Mouse (Mus musculus) R1 (cell line): ENCODE measurements around the gene Otud7b.
"Not testable (repeated sequence)": the region's sequence is repeated elsewhere in the genome, so short reads cannot be mapped to it uniquely, and the experiment has no call there.

Source experiments
- DNase-seq: peaks from one replicate; pipeline ENCODE4 v3.0.0-alpha.2; 2018; ENCODE audit warnings: low read depth, low spot score

Gene Otud7b

DNA sequence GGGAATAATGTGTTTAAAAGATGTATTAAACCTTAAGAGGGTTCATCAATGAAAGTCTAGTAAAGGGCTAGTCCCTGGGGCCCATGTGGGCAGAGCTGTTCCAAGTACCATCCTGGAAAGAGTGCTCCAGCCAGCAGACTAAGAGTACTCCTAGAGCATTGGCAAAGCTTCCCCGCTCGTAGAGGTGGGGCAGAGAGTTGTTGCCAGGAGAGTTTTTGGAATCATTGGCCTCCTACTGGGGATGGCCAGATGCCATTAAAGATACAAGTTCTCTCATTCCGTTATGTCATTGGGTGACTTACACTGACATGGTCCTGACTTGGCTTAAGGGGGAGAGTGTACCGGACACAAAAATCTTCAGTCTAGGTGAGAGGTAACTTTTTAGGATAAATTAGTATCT, 75.2 kb downstream of the Otud7b start:
- no peak for DNase-seq

DNA sequence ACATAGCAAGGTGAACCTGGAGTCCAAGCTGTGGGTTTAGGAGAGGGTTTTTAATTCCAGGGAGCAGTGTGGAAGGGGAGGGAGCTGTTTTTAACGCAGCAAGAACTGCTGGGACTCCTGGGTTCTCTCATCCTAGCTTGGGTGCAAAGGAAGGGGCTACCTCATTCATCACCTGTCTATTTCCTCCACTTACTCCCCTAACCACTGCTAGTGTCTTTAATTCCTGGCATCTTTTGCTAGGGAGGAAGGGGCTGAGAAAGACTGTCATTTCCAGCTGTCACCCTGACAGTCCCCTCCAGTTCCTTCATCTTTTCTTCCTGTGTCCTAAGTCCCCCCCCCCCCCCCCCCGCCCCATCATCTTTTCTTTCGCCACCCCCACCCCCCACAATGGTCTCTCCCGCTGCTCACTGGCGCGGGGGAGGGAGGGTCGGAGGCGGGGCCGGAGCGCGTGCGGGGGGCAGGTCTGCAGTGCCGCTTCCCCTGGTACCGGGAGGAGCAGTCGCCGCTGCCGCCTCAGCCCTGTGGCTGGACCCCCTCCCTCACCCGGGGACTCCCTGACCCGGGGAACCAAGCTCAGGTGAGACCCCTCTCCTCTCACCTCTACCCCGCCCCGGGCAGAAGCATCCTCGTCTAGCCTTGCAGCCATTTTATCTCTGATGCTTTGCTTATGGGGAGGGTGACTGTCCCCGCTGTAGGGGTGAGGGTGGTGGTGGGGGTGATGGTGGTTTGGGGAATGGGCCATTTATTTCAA, 76.6 kb downstream of the Otud7b start, which contains the start of gene Sv2a:
TSS of gene Sv2a (plus strand) at position 425 of the 751 bp plus-strand sequence.
- DNase-seq: peak; percentile 40

DNA sequence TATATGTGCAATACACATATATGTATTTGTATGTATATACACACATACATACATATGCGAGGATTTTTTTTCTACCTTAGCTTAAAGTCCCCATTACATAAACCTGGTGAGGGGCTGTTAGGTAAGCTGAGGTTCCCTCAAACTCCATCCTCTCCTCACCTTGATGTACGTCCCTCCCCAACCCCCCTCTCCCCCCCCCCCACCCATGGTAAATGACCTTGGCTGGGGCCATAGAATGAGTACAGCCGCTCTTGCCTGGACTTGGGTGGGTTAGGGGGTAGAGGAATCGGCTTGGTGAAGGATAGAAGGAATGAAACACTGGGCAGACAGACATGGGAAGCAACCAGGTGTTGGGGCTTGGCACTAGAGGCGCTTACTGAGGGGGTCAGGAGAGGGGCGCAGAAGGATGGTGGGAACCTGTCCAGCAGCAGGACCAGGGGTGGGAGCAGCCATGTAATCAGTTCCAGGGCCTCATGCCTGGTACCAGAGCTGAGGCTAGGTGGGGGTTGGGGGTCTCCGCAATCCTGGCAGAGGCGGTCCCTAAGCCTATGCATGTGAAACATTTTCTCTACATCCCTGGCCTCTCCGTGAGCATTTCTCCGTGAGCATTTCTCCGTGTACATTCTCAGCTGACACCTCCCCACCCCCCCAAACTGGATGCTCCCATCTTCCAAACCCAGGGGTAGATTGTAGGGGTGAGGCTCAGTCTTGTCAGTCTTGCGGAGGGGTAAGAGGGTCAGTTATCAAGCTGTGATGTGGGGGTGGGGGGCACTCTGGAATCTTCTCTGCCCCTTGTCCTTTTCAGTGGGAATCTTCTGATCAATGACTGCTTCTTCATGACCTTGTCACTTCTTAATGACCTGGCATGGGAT, 77.4 kb downstream of the Otud7b start:
- no peak for DNase-seq

DNA sequence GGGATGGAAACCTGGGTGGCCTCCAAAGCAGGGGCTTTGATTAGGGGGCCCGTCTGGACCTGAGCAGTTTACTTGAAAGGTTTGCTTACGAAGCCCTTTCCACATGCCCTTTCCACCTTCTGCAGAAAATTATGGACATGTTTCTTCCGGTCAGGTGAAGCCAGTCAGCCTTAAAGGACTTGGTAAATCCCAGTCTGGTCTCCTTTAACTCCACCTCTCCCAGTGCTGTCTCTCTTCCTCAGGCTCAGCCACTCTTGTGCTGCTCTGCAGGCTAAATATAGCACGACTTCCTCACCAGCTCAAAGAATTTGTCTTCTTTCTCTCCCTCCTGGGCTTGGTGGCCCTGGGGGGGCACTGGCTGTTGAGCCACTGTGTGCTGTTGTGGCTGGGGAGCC, 78.1 kb downstream of the Otud7b start:
- no peak for DNase-seq

DNA sequence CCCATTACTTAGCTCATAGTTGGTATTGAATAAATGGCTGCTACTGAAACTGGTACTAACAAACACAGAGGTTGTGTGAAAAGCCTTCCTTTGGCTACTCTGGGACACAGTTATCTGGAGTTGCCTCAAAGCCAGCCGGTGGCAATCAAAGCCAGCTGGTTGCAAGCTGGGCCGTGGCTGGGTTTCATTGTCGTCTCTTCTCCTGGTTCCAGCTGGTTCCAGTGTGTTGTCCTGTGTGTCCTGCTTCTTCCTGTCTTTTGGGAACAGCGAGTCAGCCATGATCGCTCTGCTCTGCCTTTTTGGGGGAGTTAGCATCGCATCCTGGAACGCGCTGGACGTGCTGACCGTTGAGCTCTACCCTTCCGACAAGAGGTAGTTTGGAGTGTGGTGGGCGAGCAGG, 88.7 kb downstream of the Otud7b start:
- DNase-seq: no peak

DNA sequence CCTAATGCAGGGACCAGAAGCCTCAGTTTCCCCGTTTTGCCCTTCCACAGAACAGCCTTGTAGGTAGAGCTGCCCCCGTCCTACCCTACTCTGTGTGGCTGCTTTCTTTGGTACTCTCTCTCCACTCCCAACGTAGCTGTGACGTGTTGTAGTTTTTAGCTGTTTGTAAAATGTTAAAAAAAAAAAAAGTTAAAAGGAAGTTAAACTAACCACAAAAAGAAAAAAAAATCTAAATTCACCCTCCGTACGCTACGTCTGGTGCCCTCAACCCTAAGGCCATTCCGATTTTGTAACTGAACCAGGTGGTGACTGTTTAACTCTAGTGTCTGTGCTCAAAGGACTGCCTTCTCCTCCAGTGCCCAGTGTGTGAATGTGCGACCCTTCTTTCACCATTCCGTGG, 90.6 kb downstream of the Otud7b start:
- DNase-seq: no peak

DNA sequence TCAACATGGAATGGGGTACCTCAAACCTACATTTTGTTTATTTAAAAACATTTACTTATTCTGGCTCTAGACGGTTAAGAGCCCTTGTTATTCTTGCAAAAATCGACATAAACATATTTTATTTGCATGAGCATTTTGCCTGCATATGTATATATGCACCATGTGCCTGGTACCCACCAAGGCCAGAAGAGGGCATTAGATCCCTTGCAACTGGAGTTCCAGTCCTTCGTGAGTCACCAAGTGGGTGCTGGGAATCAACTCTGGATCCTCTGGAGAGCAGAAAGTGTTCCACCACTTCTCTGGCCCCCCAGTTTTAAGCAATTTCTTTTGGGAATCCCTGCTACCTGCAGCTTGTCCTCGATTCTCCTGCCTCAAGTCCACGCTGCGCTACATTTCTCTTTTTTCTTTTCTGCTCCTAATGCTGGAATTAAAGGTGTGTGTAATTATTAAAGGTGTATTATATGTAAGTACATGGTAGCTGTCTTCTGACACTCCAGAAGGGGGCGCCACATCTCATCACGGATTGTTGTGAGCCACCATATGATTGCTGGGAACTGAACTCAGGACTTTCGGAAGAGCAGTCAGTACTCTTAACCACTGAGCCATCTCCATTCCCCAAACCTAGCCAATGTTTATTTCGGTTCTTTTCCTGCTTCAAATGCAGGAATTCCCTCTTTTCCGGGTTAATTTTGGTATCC, 91.4 kb downstream of the Otud7b start:
- no peak for DNase-seq

DNA sequence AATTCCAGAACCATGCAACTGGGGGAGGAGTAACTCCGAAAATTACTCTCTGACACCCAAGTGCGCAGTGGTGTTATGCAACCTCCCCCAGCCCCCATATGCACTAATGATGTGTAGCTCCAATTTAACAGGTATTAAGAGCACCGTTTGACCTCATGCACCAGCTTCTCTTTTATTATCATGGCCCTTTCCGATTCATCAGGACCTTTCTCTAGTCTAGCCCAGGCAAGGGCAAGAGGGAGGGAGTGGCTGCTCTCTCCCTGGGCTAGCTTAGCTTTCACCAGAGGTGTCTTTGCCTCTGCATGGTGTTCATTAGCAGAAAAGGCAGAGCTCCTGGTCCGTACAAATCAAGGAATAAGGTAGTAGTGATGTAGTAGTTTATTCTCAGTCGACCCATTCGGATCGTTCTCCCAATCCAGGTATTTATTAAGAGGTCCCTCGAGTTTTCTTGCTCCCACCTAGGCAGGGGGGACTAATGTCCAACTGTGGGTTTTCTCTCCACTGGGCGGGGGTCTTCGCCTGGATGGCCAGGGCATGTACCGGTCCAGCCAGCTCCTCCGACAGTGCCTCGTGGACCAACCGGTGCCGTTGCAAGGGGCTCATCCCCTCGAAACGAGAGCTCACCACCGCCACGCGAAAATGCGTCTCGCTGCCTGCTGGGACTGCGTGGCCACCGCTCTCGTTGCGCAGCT, 92.3 kb downstream of the Otud7b start:
- peak; percentile 44 for DNase-seq

DNA sequence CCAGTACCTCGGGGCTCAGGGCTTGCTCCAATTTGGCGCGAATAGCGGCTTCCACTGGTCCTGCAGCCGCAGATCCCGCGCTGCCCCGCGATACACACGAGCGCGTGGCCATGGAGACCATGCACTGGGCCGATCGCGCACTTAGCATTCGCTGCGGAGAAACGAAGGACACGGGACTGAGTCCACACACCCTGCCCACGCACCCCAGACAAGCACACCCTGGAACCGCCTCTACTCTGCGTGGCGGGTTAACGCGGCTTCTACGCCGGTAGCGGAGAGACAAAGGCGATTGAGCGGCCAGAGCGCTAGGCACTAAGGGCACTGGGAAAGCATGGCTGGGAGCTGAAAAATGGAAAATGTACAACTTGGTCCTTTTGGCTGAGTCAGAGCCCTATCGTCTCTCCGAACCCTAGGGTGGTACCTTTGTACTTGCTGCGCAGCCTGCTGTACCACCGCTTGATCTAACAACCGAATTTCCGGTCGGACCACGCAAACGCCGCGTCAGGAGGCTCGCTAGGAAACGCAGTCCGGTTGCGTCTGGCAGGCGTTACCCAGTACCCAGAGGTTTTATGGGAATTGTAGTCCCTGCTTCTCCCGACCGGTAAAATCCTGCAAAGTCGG, 92.9 kb downstream of the Otud7b start:
- DNase-seq: peak; percentile 94

DNA sequence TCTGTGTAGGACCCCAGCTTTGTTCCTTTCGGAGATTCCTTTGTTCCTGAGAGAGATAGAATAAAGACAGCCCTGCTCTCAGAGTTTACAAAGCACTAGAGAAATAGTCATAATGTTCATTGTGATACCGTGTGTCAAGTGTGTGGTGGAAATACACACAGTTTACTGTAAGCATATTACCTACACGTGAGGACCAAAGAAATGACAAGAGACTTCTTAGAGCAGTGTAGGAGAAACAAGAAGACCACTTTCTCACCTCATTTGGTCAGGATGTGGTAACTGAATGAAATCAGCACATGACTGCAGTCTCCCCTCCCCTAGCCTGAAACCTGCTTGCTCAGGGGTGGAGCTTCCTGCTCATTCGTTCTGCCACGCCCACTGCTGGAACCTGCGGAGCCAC, 93.9 kb downstream of the Otud7b start:
- DNase-seq: peak; percentile 72

DNA sequence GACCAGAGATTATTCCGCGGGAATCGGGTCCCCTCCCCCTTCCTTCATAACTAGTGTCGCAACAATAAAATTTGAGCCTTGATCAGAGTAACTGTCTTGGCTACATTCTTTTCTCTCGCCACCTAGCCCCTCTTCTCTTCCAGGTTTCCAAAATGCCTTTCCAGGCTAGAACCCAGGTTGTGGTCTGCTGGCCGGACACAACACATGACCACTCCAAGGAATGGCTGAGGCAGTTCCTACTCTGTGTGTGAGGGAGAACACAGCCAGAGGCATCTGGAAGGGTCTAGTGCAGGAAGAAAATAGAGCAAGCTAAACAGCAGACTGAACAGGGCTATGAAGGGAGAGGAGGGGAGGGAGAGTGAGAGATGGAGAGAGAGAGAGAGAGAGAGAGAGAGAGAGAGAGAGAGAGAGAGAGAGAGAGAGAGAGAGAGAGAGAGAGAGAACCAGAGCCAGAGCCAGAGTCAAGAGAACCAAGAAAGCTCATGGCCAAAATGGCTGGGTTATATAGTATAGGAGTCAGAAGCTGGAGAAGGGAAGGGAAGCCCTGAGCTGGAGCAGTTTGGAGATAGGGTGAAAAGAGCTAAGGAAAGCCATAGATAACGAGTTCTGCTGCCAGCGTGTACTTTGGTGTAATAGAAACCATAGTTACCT, 94.4 kb downstream of the Otud7b start:
- not testable (repeated sequence) for DNase-seq

DNA sequence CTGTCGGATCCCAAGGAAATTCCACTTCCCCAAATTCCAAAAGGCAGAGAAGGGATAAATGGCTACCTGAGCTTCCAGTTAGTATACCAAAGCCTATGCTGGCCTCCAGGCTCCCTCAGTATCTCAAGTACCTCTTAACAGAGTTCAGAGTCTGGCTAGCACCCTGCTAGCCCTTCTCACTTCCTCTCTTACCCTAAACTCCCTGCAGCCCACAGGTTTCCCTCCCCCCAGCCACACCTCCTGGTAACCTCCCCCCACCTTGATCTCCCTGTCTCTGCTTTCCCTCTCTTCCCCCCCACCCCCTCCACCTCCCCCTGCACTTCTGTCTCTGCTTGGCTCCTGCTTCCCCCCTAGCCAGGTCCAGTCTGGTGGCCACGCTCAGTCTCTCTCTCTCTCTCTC, 95.4 kb downstream of the Otud7b start:
- no peak for DNase-seq

DNA sequence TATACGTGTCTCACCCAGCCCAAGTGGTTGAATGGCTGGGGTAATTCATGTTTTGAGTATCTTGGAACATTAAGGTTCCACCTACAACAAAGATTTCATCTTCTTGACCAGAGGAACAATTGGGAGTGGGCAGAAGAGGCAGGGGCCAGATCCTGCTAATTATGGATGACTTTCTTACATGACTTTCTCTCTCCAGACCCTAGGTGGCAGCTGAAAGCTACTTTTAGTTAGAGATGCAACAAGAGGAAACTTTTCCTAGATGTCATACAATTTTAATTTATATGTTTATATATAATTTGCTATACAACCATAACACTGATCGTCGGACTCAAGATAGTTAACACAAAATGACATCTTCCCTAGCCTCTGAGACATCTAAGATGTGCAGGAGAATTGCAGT, 103.5 kb downstream of the Otud7b start:
- no peak for DNase-seq

DNA sequence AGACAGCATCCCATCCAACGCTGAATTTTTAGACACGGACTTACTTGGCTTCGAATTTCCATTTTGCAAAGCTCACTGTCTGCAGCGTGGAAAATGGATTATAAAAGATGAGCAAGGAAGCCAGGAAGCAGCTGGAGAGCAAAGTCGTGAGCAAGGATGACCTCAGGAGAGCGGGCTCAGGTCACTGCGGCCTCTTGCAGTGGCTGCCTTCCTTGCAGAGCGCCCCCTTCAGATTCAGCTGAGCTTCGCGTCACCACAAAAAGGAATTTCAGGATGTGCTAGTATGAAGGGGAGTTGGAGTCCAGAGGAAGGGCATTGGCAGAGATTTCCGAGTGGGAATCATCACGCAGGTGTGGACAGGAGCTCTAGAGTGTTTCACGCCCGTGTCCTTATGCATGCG, 104.9 kb downstream of the Otud7b start:
- DNase-seq: peak; percentile 43
